Mouse (Mus musculus): ENCODE data around the gene Chst3.

DNA sequence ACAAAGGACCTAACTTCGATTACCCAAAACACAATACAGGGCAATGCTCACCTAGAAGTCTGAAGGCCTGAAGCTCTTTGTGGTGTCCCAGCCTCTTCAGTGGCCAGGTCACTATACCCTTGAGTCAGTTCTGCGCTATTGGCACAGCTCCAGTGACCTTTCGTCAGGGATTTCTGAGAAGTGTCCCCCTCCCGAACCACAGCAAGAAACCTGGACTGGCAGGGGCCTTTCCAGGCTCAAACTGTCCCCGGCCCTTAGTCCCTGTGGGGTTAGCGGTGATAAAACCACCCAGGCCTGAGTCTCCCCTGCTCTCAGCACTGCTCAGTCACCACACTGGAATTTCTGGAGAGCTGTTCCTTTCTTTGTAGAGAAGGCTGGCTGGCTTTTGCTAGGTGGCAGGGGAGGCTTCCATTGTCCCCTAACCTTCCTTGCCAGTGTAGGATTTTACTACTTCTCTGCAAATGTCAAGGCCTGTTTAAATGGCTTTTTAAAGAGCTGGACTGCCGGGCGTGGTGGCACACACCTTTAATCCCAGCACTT lies 11.8 kb downstream of the Chst3 start:
- no peak for TF ChIP-seq GATA1 (IDR thresholded peaks at IDR 0.05; ENCODE audit: low read length)
- no peak for TF ChIP-seq TAL1 (IDR thresholded peaks at IDR 0.05; ENCODE audit: low read length)

Measured in erythroblast, embryonic 14.5 days (primary cell).